Mouse (Mus musculus): ENCODE results near the gene Trim2.

Trim2 gene

DNA sequence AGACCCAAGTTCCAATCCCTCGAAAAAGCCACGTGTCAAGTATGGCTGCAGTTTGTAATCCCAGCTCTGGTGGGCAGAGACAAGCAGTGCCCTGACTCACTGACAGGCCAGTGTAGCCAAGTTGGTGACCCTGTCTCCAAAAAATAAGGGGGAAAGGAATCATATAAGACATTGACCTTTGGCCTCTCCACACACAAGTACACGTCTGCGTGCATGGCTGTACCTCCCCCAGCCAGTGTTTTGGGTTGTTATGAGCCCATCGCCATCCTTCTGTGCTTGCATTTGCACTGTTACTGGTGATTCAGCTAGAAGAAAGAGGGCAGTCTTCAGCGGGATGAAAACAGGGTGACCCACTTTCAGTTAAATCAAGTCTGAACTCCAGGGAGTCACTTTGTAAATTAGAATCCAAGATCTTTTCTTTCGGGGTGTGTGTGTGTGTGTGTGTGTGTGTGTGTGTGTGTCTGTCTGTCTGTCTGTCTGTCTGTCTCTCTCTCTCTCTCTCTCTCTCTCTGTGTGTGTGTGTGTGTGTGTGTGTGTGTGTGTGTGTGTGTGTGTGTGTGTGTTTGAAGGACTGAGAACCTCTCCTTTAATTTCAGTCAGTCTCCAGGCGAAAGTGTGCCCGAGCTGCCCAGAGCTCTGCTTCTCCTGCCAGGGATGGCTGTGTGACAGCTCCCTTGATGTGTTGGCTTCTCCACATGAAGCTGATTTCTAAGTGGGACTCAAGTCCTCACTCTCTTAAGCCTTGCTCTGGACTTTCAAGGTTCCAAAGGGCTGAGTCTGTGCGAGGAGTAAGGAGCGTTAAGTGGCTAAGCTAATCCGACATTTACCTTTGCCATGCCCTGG, 89.3 kb downstream of the Trim2 start:
- in situ Hi-C loops (cut with MboI; ENCODE audit: low pct_unique_long_range_greater_than_20kb in 1 of 2, low sequenced_read_pairs in 2 of 2, unreplicated experiment in 1 of 2): no loop called here

DNA sequence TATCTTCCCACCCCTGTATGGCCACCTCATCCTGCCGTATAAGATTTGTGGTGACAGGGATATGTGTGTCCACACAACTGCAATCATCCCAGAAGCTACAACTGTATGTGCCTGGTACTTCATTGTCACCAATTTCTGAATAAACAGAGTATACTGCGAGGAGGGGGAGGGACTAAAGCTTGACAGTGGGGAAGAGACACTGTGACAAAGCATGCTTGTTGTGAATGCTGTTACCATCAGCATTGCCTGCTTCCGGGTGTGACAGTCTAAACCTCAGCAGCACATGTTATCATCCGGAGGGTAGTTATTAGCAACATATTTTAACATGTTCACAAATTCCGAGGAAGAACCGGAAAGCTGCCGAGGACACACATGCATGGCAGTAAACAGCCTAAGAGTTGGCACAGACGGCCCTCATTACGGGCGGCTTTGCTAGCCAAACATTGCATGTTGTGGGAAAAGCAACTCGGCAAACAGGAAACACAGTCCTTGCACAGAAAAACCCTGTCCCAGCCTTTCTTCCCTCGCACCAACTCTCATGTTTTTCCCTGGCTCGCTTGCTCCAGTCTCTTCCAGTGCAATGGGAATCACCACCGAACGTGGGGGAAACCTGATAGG, 90.8 kb downstream of the Trim2 start:
- in situ Hi-C loops (cut with MboI; ENCODE audit: low pct_unique_long_range_greater_than_20kb in 1 of 2, low sequenced_read_pairs in 2 of 2, unreplicated experiment in 1 of 2): no loop called here

DNA sequence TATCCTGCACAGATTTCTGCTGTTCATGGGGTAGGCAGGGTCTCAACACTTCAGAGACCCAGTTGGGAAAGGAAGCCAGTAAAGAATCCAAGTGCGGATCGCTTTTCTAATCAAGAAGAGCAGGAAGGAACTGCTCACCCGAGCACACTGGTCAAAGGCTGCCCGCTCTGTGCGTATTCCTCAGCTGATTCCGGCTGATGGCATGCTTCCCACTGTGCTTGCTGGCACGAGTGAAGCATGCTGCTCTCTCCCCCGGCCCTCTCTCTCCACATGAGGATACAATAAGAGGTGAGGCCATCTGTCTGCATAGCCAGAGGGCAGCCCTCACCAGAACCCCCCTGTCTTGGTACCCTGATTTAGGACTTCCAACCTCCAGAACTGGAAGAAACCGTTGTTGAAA, 91.4 kb downstream of the Trim2 start:
- in situ Hi-C loops (cut with MboI; ENCODE audit: low pct_unique_long_range_greater_than_20kb in 1 of 2, low sequenced_read_pairs in 2 of 2, unreplicated experiment in 1 of 2): no loop called here

DNA sequence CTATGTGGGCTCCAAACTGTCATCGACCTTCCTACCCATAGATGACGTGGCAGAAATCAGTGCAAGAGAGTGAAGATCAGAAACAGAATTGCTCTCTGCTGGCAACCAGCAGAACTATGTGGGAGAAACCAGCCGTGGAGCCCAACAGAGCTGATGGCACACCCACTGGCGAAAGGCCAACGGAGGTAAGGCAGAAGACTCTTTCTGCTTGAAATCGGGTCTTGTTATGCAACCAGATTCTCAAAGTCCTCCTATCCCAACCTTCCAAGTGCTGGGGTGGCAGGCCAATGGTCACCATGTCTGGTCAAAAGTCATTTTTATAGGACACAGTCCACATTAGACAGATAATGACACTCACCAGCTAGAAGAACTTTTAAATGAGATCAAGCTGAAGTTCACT, 92.2 kb downstream of the Trim2 start:
- in situ Hi-C loops (cut with MboI; ENCODE audit: low pct_unique_long_range_greater_than_20kb in 1 of 2, low sequenced_read_pairs in 2 of 2, unreplicated experiment in 1 of 2): no loop called here

DNA sequence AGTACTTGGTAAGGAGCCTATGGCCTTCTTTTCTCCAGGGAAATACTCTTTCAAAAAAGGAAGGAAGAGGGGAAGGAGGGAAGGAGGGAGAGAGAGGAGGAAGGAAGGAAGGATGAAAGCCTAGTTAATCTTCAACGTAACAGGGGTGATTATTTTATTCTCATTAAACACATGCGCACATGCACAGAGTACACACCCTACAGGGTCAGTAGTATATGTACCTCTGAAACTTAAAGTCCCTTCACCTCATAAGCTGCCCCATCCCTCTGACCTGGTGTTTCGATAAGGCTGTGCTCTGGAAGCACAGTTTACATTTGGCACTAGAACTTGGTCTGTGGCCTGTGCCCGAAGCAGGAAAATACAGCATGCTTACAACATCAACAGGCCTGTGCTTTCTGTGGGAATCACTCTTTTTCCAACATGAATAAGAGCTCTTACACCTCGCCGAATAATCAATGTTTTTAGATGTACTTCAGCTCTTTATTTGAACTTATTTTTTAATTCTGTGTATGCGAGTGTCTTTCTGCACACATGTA, 95.3 kb downstream of the Trim2 start:
- in situ Hi-C loops (cut with MboI; ENCODE audit: low pct_unique_long_range_greater_than_20kb in 1 of 2, low sequenced_read_pairs in 2 of 2, unreplicated experiment in 1 of 2): no loop called here

DNA sequence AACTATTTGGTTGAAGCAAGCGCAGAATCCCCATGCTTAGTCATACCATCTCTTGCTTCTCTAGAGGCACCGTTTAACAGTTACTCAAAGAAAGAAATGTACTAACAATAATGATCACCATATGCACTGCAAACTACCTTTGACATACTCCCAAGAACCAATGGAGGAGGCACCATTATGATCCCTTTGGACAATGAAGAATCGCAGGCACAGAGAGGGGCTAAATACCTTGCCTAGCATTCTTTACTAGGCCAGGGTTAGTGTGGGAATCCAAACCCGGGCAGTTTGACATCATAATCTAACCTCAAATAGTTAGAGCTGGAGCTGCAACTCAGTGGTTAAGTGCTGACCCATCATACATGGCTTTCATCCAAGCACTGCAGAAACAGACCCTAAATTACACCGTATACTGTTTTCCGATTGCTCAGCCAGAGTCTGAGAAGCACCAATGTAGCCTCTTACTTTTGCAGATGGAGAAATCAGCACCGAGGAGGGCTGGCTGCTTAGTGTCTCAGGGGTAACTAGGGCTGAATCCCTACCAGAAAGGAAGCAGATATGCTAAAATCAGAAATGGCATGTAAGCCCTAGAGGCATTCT, 97.7 kb downstream of the Trim2 start:
- in situ Hi-C loops (cut with MboI; ENCODE audit: low pct_unique_long_range_greater_than_20kb in 1 of 2, low sequenced_read_pairs in 2 of 2, unreplicated experiment in 1 of 2): no loop called here

DNA sequence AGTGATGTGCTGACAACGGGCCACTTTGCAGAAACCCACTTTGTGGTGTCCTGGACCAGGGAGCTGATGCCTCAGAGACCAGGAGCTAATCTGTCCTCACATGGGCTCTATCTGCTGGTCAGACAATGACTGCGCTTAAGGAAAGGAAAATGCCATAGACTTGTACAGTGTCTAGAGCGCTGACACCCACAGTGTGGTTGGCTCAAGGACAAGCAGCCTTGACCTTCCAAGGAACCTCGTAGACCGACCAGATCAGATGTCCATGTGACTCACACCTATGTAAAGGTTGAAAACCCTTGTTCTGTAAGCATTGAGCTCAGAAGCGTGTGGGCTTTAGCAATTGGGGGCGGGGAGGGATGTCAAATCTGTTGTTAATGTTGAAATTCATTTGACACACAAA, 98.2 kb downstream of the Trim2 start:
- in situ Hi-C loops (cut with MboI; ENCODE audit: low pct_unique_long_range_greater_than_20kb in 1 of 2, low sequenced_read_pairs in 2 of 2, unreplicated experiment in 1 of 2): no loop called here

DNA sequence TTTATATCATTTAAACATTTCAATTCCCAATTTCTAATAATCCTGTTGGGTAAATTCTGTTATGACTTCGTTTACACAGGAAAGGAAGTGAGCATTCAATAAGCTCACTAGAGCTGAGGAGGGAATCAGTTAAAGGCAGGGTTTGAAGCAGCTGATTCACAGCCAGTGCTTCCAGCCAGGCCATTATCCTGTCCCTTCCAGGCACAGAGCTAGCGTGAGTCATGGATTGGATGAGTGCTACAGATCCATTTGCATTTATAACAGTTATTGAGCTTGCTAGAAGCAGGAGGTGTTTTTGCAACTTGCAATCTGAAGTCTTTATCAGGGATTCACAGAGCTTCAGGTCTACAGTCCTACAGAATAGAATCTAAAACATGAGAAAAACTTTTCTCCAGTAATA, 99.3 kb downstream of the Trim2 start:
- in situ Hi-C loops (cut with MboI; ENCODE audit: low pct_unique_long_range_greater_than_20kb in 1 of 2, low sequenced_read_pairs in 2 of 2, unreplicated experiment in 1 of 2): no loop called here

DNA sequence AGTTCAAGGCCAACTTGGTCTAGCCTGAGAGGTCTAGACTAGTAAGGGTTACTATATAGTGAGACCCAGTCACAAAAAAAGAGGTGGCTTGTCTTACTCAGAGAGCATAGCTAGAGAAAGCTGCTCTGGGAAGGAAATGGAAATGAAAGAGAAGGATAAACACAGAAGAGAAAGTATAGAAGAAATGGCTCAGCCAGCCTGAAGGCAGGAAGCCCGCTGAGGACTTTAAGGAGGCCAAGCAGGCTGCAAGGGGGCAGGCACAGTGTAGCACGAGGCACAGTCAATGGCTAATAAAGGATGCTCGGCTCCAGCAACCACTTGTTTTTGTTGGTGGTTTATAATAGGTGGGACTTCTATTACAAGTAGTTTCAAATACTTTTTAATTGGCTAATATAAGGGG, 100.6 kb downstream of the Trim2 start:
- in situ Hi-C loops (cut with MboI; ENCODE audit: low pct_unique_long_range_greater_than_20kb in 1 of 2, low sequenced_read_pairs in 2 of 2, unreplicated experiment in 1 of 2): no loop called here

DNA sequence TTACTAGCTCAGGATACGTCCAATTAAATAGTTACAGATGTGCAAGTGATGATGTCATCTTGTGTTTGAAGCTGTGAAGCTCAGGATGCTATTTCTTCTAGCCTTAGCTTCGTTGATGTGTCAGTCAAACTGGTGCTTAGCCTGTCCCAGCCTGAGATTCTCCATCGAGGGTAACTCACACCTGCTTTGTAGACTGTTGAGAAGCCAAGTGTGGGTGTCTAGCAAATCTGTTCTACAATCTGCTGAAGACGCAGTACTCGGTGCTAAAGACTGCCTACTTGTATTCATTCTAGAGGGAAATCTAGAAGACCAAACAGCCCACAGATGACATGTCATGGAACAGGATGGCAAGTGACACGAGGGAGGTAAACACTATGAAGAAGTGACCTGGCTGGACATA, 101.0 kb downstream of the Trim2 start:
- in situ Hi-C loops (cut with MboI; ENCODE audit: low pct_unique_long_range_greater_than_20kb in 1 of 2, low sequenced_read_pairs in 2 of 2, unreplicated experiment in 1 of 2): no loop called here

DNA sequence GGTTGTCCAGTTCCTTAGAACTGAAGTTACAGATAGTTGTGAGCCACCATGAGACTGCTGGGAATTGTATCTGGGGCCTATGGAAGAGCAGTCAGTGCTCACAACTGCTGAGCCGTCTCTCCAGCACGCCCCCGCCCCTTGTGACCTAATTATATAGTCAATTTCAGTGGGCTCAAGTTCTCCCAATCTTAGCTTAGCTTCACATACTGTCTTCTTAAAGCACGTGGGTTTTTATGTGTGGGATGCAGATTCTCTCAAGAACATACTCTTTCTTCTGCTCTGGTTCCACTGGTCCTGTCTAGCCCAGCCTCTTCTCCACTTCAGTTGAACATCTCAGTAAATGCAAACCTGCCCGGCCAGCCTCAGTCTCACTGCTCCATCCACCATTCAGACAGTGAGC, 102.0 kb downstream of the Trim2 start:
- in situ Hi-C loops (cut with MboI; ENCODE audit: low pct_unique_long_range_greater_than_20kb in 1 of 2, low sequenced_read_pairs in 2 of 2, unreplicated experiment in 1 of 2): no loop called here

DNA sequence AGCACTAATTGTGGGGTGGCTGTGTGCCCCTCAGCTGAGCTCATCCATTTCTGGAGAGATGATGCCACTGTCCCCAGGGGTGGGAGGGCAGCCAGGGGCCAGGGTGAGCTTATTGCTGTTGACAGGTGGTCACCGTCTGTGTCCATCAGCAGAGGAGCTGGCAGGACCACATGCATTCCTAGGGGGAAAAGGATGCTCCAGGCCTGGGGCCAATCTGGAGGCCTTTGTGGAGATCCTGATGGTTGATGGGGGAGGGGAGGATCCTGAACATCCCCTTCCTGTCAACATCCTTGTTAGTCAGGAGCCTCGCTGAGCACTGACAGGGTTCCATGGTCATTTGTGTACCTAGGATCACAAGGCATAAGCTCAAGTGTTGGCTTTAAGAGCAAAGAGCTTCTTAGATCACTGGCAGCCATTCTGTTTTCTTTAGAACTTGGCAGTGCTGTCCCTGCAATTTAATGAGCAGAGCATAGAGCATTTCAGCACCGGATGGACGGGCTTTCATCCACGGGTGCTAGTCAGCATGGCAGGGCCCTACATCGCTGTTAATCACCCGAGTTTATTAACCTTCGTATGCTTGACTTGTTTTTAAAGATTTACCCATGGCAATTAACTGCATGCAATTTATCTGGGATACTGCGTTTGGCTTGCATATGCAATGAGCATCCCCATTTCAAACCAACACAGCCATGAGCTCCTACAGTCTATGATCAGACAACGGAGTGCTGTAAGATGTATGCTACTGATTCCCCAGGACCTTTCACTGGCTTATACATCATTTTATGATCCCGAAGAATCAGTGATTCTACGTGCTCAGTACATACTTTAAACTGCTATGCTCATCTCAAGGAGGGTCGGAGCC, 105.9 kb downstream of the Trim2 start:
- in situ Hi-C loops (cut with MboI; ENCODE audit: low pct_unique_long_range_greater_than_20kb in 1 of 2, low sequenced_read_pairs in 2 of 2, unreplicated experiment in 1 of 2): no loop called here

DNA sequence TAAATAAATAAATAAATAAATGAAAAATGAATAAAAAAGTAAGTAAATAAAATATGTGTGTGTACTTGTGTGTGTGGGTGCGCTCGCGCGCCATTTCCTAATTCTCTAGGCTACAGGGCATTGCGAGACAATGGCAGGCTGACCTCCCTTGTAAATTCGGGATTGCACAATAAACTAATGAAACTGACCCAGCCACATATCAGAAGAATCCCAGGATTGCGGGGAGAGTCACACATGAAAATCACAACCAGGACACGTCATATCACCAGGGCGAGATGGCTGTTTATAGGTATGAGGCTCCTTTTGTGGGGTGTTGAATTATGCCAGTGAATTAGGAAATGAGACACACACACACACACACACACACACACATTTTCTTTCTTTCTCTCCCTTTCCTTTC, 107.2 kb downstream of the Trim2 start:
- in situ Hi-C loops (cut with MboI; ENCODE audit: low pct_unique_long_range_greater_than_20kb in 1 of 2, low sequenced_read_pairs in 2 of 2, unreplicated experiment in 1 of 2): loop anchor here in 1 of 2 experiments (25.0 kb wide), 1 partner anchor 338 kb away; no protein-coding TSS in a partner anchor

DNA sequence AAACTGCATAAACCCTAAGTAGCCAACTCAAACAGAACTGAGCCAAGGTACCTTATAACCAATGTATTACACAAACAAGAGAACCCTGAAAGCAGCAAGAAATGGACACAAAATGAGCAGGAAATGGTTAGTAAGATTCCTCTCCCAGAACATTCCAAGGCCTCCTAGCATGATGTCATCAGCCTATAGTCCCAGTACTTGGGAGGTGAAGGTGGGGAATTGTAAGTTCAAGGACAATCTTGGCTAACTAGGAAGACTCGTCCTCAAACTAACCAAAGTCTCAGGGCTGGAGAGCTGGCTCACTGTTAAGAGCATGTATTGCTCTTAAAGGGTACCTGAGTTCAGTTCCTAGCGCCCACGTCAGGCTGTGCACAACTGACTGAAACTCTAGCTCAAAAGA, 108.4 kb downstream of the Trim2 start:
- in situ Hi-C loops (cut with MboI; ENCODE audit: low pct_unique_long_range_greater_than_20kb in 1 of 2, low sequenced_read_pairs in 2 of 2, unreplicated experiment in 1 of 2): loop anchor here in 1 of 2 experiments (25.0 kb wide), 1 partner anchor 339 kb away; no protein-coding TSS in a partner anchor

DNA sequence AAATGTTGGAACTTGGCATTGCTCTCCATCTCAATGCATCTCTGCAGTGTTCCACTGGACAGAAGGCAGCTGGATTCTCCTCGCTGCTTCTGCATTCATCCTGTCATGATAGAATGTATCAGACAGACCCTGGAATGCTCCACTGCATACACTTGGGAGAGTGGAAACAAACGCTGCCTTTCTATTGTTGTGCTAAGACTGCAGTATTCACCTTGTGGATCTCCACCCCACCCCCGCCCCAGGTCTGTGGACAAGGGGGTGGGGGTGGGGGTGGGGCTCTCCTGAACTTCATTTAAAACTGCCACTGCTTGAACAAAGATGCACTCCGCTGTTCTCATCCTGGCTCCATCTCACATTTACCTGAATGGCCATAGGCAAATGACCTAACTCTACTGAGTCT, 112.8 kb downstream of the Trim2 start:
- in situ Hi-C loops (cut with MboI; ENCODE audit: low pct_unique_long_range_greater_than_20kb in 1 of 2, low sequenced_read_pairs in 2 of 2, unreplicated experiment in 1 of 2): loop anchor here in 1 of 2 experiments (25.0 kb wide), 1 partner anchor 343 kb away; no protein-coding TSS in a partner anchor

DNA sequence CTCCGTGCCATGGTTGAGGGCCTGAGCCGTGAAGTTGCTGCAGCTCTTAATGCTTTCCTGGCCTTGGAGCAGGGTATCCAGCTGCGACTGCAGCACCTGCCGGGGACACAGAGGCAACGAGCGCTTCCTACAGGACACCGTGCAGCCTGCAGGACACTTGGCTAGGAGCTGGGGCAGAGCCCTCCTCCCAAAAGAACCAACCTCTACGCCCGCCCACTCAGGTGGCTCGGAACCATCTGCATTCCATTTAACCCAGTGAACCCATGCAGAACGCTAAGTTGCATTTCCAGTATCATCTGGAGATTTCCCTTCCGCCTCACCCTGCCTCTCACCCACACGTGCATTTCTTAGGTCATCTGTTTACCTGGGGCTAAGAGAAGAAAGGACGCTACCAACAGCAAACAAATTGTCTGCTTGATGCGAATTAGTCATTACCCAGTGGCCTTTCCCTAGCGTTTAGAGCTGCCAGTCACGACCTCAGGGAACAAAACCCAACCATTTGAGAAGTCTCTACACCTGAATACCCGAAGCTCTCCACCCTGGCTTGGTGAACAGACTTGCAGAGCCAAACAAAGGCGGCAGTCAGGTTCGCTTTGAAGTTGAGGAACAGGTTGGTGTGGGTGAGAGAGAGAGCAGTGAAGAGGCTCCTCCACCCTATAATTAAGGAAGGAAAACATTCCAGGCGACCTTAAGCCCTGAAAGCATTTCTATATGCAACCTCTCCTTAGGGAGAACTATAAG, 115.4 kb downstream of the Trim2 start:
- in situ Hi-C loops (cut with MboI; ENCODE audit: low pct_unique_long_range_greater_than_20kb in 1 of 2, low sequenced_read_pairs in 2 of 2, unreplicated experiment in 1 of 2): loop anchor here in 1 of 2 experiments (25.0 kb wide), 1 partner anchor 346 kb away; no protein-coding TSS in a partner anchor

DNA sequence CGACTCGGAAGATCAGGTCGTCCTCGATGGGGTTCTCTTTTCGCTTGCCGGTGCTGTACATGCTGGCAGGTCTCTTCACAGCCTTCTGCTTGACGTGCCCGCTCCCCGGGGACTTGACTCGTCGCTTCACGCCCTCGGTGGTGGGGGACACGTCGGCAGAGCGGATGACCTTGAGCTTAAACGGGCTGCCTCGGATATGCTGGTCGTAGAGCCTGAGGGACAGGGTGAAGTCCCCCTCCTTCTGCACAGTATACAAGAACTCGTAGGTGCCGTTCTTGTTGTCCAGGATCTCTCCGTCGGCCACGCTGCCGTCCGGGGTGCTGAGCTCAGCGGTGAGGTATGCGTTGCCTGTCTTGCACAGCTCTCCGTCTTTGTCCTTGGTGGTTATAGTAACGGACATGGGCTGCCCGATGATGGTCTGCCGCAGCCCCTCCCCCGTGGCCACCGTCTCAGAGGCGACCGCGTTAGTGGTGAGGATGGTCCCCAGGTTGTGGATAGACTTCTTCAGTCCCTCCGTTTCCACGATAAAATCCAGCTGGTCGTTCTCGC, 116.1 kb downstream of the Trim2 start:
- in situ Hi-C loops (cut with MboI; ENCODE audit: low pct_unique_long_range_greater_than_20kb in 1 of 2, low sequenced_read_pairs in 2 of 2, unreplicated experiment in 1 of 2): loop anchor here in 1 of 2 experiments (25.0 kb wide), 1 partner anchor 347 kb away; no protein-coding TSS in a partner anchor
